Mouse (Mus musculus) gastrocnemius, postnatal 25 days (tissue): ENCODE data around the gene Ccdc24. TPM values are rescaled to one million over a fixed set of nuclear protein-coding genes. Genes with fewer than 3 reads are reported as not detected.

Experiments used
- DNase-seq: peaks from one replicate; pipeline ENCODE4 v3.0.0; 2022
- long read RNA-seq, 2 experiments: library from polyadenylated mRNA; stranded (forward); transcript quantifications; one replicate each; pipeline ENCODE4 v2.0.0; 2021
- total RNA-seq, 2 experiments: library from RNA; stranded (reverse); gene quantifications; 1 replicate in 1 of 2; 2 replicates in 1 of 2; pipeline ENCODE4 v1.2.3; 2021

The Ccdc24 gene
- total RNA-seq: not detected
- long read RNA-seq, experiment 1: 0 reads
- long read RNA-seq, experiment 2: 0 reads

DNA sequence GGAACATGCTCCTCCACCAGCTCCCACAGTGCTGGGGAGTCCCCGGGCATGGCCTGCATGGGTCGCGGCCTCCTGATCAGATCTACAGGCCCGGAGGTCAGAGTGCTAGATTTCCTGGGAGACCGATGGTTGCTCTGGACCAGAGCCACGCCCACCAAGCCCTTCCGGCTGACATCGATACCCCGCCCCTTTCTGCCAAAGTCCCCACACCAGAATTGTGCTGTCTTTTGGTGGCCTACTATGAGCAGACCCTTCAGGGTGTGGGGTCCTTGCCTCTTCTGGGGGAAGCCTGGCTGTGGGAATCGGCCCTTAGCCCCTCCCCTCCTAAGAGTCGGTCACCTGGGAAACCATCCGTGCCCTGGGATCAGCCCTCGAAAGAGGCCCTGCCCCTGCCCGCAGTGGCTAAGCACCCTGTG lies at the start of gene Ccdc24:
Ccdc24 (minus strand) TSS at position 87 of the 416 bp plus-strand sequence.
- no peak for DNase-seq

DNA sequence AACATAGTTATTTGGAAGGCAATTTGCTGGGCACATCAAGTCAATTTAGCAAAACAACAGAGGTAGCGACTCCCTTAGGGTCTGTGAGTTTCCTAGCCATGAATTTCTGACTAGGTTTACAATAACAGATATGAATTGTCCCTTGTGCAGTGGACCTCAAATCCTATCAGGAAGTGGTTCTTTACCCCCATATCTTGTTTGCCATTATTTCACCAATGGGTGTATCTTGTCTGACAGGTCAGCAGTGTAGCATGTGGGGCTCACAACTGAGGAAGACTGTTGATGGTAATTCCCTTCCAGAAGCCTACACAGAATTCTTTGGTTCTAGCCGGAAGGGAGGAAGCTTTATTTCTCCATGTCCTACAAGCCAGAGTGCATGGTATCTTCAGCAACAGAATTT lies 49.0 kb upstream of the Ccdc24 start:
- no peak for DNase-seq

DNA sequence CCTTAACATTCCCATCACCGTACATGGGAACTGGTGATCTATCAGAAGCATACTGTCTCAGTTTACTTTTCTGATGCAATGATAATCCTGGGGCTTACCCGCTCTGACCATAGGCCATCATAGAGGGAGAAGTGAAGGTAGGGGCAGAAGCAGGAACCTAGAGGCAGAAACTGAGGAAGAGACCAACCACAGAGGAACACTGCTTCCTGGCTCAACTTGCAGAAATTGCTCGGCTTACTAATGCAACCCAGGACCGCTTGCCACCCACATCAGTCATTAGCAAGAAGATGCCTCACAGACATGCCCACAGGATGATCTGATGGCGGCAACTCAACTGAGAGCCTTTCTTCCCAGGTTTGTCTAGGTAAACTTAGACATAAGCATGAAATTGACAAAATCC lies 46.4 kb upstream of the Ccdc24 start:
- no peak for DNase-seq

GRCm38 (mm10) chr4:117918261-117918660 lies 45.9 kb upstream of the Ccdc24 start:
- no peak for DNase-seq

- DNase-seq: no peak
Measured at GRCm38 (mm10) chr4:117917847-117918246, 45.5 kb upstream of the Ccdc24 start.

DNA sequence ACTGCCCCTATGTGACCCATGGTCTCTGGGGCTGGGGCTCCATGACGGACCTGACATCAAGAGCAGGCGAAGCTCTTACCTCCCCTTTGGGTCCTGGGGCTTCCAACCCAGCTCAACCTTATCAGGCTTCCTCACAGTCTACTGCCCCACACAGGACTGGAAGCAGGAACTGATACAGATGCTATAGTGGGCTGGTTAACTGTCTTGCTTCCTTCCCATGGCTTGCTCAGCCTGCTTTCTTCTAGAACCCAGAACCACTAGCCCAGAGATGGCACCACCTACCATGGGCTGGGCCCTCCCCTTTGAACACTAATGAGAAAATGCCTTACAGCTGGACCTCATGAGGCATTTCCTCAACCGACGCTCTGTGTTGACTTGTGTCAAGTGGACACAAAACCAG lies 45.0 kb upstream of the Ccdc24 start:
- no peak for DNase-seq

- DNase-seq: no peak
Measured at GRCm38 (mm10) chr4:117916386-117916785, 44.0 kb upstream of the Ccdc24 start.

DNA sequence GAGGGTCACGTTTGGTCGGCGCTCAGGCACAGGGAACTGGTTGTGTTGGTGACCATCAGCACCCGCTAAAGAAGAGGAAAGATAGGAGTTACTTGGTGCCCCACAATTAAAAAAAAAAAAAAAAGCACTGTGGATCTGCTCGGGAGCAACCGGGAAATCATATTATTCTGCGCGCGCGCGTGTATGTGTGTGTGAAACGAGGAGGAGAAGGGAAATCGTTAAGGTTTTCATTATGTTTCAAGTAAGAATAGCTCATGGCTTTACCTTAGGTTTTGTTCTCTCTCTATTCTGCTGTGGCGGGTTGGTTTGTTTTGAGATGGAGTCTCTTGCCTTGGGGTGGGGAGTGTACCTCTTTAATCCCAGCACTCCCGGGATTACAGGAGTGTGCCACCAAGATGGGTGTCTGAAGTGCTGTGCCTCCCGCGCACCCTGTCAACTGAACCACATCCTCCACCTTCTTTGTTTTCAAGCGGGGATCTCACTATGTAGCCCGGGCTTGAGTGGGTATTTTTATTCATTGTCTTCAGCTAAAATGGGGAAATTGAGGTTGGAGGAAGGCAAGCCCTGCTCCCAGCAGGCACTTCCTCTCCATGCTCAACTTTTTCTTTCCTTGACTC lies 43.2 kb upstream of the Ccdc24 start:
- DNase-seq: no peak

- peak; percentile 91 for DNase-seq
Measured at GRCm38 (mm10) chr4:117914591-117915442, 42.5 kb upstream of the Ccdc24 start, which contains the start of gene Ipo13. Ipo13 (minus strand) TSS chr4:117914999.

- DNase-seq: peak; percentile 82
Measured at GRCm38 (mm10) chr4:117914031-117914430, 41.7 kb upstream of the Ccdc24 start.

GRCm38 (mm10) chr4:117913421-117913820 lies 41.1 kb upstream of the Ccdc24 start:
- no peak for DNase-seq

GRCm38 (mm10) chr4:117912685-117913273 lies 40.4 kb upstream of the Ccdc24 start:
- no peak for DNase-seq

GRCm38 (mm10) chr4:117912131-117912561 lies 39.8 kb upstream of the Ccdc24 start:
- peak; percentile 52 for DNase-seq

GRCm38 (mm10) chr4:117908834-117909453 lies 36.6 kb upstream of the Ccdc24 start:
- DNase-seq: no peak

DNA sequence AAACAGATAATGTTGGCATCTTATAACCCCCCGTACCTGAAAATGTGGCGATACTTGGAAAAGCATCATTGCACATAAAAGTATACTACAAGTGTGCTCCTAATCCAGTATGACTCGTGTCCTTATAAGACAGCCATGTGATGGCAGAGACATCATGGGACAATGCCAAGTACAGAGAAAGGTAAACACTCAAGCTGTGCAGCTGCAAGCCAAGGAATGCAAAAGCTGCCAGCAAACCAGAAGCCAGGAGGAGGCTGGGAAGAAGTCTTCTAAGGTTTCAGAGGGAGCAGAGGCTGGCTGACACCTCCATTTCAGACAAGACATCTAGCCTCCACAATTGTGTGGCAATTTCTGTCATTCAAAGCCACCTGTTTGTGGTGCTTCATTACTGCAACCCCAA lies 33.8 kb upstream of the Ccdc24 start:
- peak; percentile 83 for DNase-seq

GRCm38 (mm10) chr4:117904761-117905160 lies 32.4 kb upstream of the Ccdc24 start:
- DNase-seq: no peak

- DNase-seq: no peak
Measured at GRCm38 (mm10) chr4:117904094-117904493, 31.7 kb upstream of the Ccdc24 start.

DNA sequence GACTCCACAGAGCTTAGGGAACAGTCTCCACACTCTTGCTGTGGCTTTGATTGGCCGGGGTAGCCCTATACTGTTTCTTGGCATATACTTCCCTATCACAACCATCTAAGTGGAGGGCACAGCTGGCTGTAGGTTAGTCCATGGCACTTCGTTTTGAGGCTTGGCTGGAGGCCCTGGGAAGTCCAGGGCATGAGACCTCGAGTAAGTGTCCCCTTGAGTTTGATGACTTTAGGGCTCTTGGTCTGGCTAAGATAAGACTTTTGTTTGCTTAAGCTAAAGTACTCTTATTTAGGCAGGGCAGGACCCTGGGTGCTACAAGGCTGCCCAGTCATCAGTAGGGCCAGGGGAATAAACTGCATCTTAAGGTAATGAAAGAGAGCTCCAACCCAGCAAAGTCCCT lies 25.8 kb upstream of the Ccdc24 start:
- no peak for DNase-seq

DNA sequence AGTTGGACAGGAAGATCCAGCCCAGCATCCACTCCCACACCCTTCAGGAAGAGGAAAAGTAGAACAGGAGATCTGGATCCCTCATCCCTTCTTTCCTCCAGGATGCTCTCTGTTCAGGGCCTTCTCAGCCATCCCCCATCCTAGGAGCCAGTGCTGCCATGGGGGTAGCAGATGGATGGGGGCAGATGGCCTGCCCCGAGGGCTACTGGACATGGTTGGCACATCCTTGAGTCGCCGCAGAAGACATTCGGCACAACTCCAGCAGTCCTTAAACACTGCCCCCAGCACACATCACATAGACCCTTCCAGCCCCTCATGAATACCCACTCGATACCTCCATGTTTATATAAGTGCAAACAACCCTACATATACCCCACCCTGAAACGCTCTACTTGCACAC lies 23.7 kb upstream of the Ccdc24 start:
- no peak for DNase-seq

DNA sequence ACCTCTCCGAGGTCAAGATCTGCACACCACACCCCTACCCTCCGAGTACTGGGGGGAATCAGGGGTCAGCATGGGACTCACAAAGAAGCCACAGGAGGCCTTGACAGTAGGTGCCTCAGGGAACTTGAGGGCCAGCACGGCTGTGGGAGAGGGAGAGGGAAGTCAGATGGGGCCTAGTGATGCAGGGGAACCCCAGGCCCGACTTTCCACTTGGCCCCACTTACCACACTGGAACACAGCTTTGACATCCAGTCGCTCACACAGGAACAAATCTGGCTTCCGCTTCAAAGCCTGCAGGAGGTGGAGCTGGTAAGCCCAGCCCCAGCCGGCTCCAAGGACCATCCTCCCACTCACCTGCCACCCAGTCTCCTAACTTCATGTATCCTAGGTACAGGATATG lies 23.0 kb upstream of the Ccdc24 start:
- no peak for DNase-seq

DNA sequence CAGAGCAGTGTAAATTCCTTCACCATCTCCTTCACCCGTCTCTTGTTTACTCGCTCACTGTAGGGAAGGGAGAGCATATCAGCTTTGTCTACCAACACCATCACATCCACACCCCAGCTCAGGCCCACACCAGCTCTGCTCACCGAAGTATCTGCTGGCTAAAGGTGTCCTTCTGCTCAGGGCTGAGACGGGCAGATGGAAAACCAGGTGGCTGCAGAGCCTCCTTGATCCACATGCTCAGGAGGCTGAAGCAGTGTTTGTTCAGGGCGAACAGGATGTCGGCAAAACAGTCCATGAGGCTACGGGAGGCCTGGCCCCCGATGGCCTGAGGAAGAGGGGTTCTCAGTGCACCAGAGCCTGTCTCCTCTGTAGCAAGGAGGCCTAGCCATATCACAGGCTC lies 22.2 kb upstream of the Ccdc24 start:
- no peak for DNase-seq

DNA sequence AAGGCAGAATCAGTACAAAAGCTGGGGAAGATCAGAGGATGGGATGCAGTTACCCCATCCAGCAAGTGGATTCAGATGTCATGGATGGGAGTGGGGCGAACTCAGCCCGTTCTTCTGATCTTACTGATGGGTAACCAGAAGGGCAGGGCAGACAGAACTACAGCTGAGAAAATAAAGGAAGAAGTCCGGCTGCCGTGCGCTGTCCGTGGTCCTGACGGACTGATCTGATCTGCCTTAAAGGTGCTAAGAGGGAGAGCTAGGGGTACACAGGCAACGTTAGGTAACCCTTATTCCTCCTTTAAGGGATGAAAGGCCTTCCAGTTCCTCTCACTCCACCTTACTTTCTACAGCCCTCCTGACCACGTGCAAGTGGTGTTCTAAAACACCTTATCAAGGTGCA lies 21.0 kb upstream of the Ccdc24 start:
- DNase-seq: no peak

GRCm38 (mm10) chr4:117891738-117892161 lies 19.4 kb upstream of the Ccdc24 start, which contains the start of gene Dph2:
Dph2 (minus strand) TSS chr4:117892032.
- peak; percentile 79 for DNase-seq
